9 mouse cellular contexts compared by ENCODE assay signal in the genomic region with DNA sequence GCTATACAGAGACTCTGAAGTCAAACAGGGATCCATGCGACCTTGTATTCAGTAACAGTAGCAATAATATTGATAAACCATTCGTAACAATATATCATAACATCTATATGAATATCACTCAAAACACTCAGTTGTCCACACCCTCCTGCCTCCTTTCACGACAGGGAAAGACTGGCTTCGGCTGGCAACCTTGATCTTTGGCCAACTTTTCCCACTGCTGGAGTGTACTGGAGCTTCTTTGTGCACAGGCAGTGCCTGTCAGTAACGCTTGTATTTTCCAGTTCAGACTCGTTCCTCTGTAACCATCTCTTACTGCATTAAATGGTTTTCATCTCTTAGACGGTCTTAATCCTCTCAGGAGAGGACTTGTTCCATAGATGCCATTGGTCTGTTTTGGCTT. TPM values are rescaled to one million over a fixed set of nuclear protein-coding genes. Genes with fewer than 3 reads are reported as not detected.
A peak's percentile ranks its signal among the peaks of the same experiment; 100 is the strongest.
DNase-seq lines count a peak whose midpoint lies in the region; ATAC-seq and TF ChIP-seq lines count a peak whose summit lies in the region.
"Had no signal": no experiment of that assay in that cellular context is flagged by ENCODE, and none has a peak within 500 bp of the region (broad histone marks: within the 10 kb centered on the region; RNA-seq: fewer than 3 reads in every experiment).

No protein-coding gene starts in this region.

- 36% methylated on average over 7 of the region's 7 CpGs for WGBS in liver, adult 2 months
- WGBS in liver, embryonic 12.5 days (ENCODE audit: insufficient replicate concordance) = 67% methylated on average over 7 of the region's 7 CpGs
- WGBS in embryonic facial prominence, embryonic 13.5 days = 47% methylated on average over 7 of the region's 7 CpGs
- 41% methylated on average over 7 of the region's 7 CpGs for WGBS in intestine, embryonic 16.5 days
- 34% methylated on average over 7 of the region's 7 CpGs for WGBS in midbrain, embryonic 14.5 days

- no peak for TF ChIP-seq POLR2A in liver, adult 2 months (IDR thresholded peaks at IDR 0.05; ENCODE audit: extremely low read depth, insufficient read depth, low read length)

- DNase-seq in liver, adult 2 months (ENCODE audit: extremely low read depth, low read depth, low spot score) = peak; percentile 52
- DNase-seq in midbrain, embryonic 14.5 days = peak; percentile 56
- no peak for DNase-seq in c-Kit-positive CD71-positive TER-119-positive erythroid progenitor cells, embryonic 14.5 days (ENCODE audit: low spot score)
- no peak for DNase-seq in urinary bladder, adult 2 months (ENCODE audit: low spot score)
- DNase-seq: liver, embryonic 13.5 days had no signal

- H3K79me2 ChIP-seq in liver, adult 2 months (ENCODE audit: control insufficient read depth, insufficient read depth, low read length) = peaks cover 16% of the 10 kb centered on the region; the same call in 1 of the 2 replicates

- H3K36me3 ChIP-seq in liver, adult 2 months (ENCODE audit: control insufficient read depth, insufficient read depth, low read length) = no peaks in the 10 kb centered on the region
- H3K36me3 ChIP-seq in liver, embryonic 12.5 days = peaks cover 3% of the 10 kb centered on the region; the same call in 1 of the 2 replicates
- H3K36me3 ChIP-seq in embryonic facial prominence, embryonic 13.5 days = no peaks in the 10 kb centered on the region
- H3K36me3 ChIP-seq in intestine, embryonic 16.5 days (ENCODE audit: control insufficient read depth, insufficient read depth, low read length) = no peaks in the 10 kb centered on the region
- no peaks in the 10 kb centered on the region for H3K36me3 ChIP-seq in midbrain, embryonic 14.5 days (ENCODE audit: control insufficient read depth, insufficient read depth, low read length)
- H3K36me3 ChIP-seq: liver, embryonic 13.5 days had no signal

- TF ChIP-seq CTCF in liver, adult 2 months (IDR thresholded peaks at IDR 0.05; ENCODE audit: low read depth, low read length) = no peak

- H3K27ac ChIP-seq in liver, adult 2 months (replicated peaks; ENCODE audit: insufficient read depth, low read depth, low read length) = no peak overlapping the region
- H3K27ac ChIP-seq in liver, embryonic 12.5 days = no peak overlapping the region
- peak overlapping the region; percentile 100 for H3K27ac ChIP-seq in embryonic facial prominence, embryonic 13.5 days
- H3K27ac ChIP-seq in intestine, embryonic 16.5 days (ENCODE audit: low read length) = peak overlapping the region; percentile 55
- H3K27ac ChIP-seq in midbrain, embryonic 14.5 days (replicated peaks; ENCODE audit: low read depth, low read length) = 0 out of 2 replicates have a peak overlapping the region, but pooled peaks have one; percentile 100

- H3K9me3 ChIP-seq in liver, embryonic 12.5 days (replicated peaks) = no peaks in the 10 kb centered on the region
- no peaks in the 10 kb centered on the region for H3K9me3 ChIP-seq in embryonic facial prominence, embryonic 13.5 days
- H3K9me3 ChIP-seq in intestine, embryonic 16.5 days (ENCODE audit: control insufficient read depth, low read length) = no peaks in the 10 kb centered on the region
- H3K9me3 ChIP-seq in midbrain, embryonic 14.5 days (ENCODE audit: control insufficient read depth, low read length) = no peaks in the 10 kb centered on the region
- H3K9me3 ChIP-seq: liver, embryonic 13.5 days had no signal

- H3K27me3 ChIP-seq in liver, adult 2 months (ENCODE audit: control insufficient read depth, insufficient read depth, low read length) = no peaks in the 10 kb centered on the region
- no peaks in the 10 kb centered on the region for H3K27me3 ChIP-seq in liver, embryonic 12.5 days (replicated peaks)
- H3K27me3 ChIP-seq in embryonic facial prominence, embryonic 13.5 days = no peaks in the 10 kb centered on the region
- no peaks in the 10 kb centered on the region for H3K27me3 ChIP-seq in intestine, embryonic 16.5 days (replicated peaks; ENCODE audit: control insufficient read depth, insufficient read depth, low read length)
- H3K27me3 ChIP-seq in midbrain, embryonic 14.5 days (ENCODE audit: control insufficient read depth, insufficient read depth, low read length) = no peaks in the 10 kb centered on the region
- H3K27me3 ChIP-seq: liver, embryonic 13.5 days had no signal

- ATAC-seq in liver, embryonic 12.5 days = no peak
- ATAC-seq in embryonic facial prominence, embryonic 13.5 days (ENCODE audit: insufficient number of reproducible peaks, insufficient read depth, low FRiP score, low TSS enrichment, low read depth) = no peak
- ATAC-seq in intestine, embryonic 16.5 days = no peak
- no peak for ATAC-seq in midbrain, embryonic 14.5 days (ENCODE audit: low FRiP score, low TSS enrichment)
- ATAC-seq in erythroblast, adult 5-6 weeks (replicated peaks; ENCODE audit: low FRiP score, poor library complexity, severe bottlenecking) = no peak

- no peak overlapping the region for H3K9ac ChIP-seq in liver, adult 2 months (ENCODE audit: low read depth, low read length)
- H3K9ac ChIP-seq in liver, embryonic 12.5 days = no peak overlapping the region
- H3K9ac ChIP-seq in embryonic facial prominence, embryonic 13.5 days = peak overlapping the region; percentile 80; the same call in 1 of the 2 replicates
- no peak overlapping the region for H3K9ac ChIP-seq in intestine, embryonic 16.5 days (ENCODE audit: low read depth, low read length)
- H3K9ac ChIP-seq in midbrain, embryonic 14.5 days (replicated peaks; ENCODE audit: low read length) = no peak overlapping the region

- H3K4me3 ChIP-seq in liver, adult 2 months (ENCODE audit: insufficient read depth, low read depth, low read length) = no peak overlapping the region
- H3K4me3 ChIP-seq in liver, embryonic 12.5 days = no peak overlapping the region
- no peak overlapping the region for H3K4me3 ChIP-seq in embryonic facial prominence, embryonic 13.5 days
- no peak overlapping the region for H3K4me3 ChIP-seq in intestine, embryonic 16.5 days (ENCODE audit: low read length)
- no peak overlapping the region for H3K4me3 ChIP-seq in midbrain, embryonic 14.5 days (replicated peaks; ENCODE audit: low read depth, low read length)

- H3K4me1 ChIP-seq in liver, adult 2 months (ENCODE audit: control insufficient read depth, insufficient read depth, low read length) = peaks cover 9% of the 10 kb centered on the region
- peaks cover 37% of the 10 kb centered on the region for H3K4me1 ChIP-seq in liver, embryonic 12.5 days
- H3K4me1 ChIP-seq in embryonic facial prominence, embryonic 13.5 days = peaks cover 26% of the 10 kb centered on the region
- peaks cover 19% of the 10 kb centered on the region for H3K4me1 ChIP-seq in intestine, embryonic 16.5 days (ENCODE audit: control insufficient read depth, insufficient read depth, low read length)
- H3K4me1 ChIP-seq in midbrain, embryonic 14.5 days (ENCODE audit: control insufficient read depth, insufficient read depth, low read length) = peaks cover 24% of the 10 kb centered on the region

- H3K4me2 ChIP-seq in liver, embryonic 12.5 days = no peak overlapping the region
- H3K4me2 ChIP-seq in embryonic facial prominence, embryonic 13.5 days = peak overlapping the region; percentile 74; the same call in 1 of the 2 replicates
- no peak overlapping the region for H3K4me2 ChIP-seq in intestine, embryonic 16.5 days (ENCODE audit: low read depth, low read length)
- no peak overlapping the region for H3K4me2 ChIP-seq in midbrain, embryonic 14.5 days (ENCODE audit: low read length)

RNA-seq across cellular contexts. Expression of gene Gtf2i, which starts 2.2 kb away (rescaled TPM):
- 54.2 and 58.3 TPM in 2 replicates for total RNA-seq in liver, adult 2 months (2014; rRNA removed)
- polyA plus RNA-seq in liver, adult 2 months (2012; rRNA removed) = 31.7 and 37.9 TPM in 2 replicates
- 65.4 and 65.6 TPM in 2 replicates for polyA plus RNA-seq in liver, embryonic 12.5 days (2016; fragmentation: Nextera tagmentation; extraction: Ambion mirVana)
- 225 and 236 TPM in 2 replicates for polyA plus RNA-seq in embryonic facial prominence, embryonic 13.5 days (2015; fragmentation: Nextera tagmentation; extraction: Ambion mirVana)
- polyA plus RNA-seq in intestine, embryonic 16.5 days (2015; fragmentation: Nextera tagmentation; extraction: Ambion mirVana) = 86.7 and 91.5 TPM in 2 replicates
- polyA plus RNA-seq in midbrain, embryonic 14.5 days (2014; fragmentation: Nextera tagmentation; extraction: Ambion mirVana) = 121 and 150 TPM in 2 replicates
- 9.0 and 28.4 TPM in 2 replicates for total RNA-seq in erythroblast, adult 5-6 weeks (2015; ENCODE audit: low replicate concordance)
- total RNA-seq in erythroblast, adult 5-6 weeks (2017; ENCODE audit: low replicate concordance) = 10.7 and 11.2 TPM in 2 replicates
- polyA plus RNA-seq in urinary bladder, adult 2 months (2012; rRNA removed) = 152 and 161 TPM in 2 replicates

Comparison
In these comparisons a context has a peak if more than half of its experiments do, and no peak if none do; other contexts are left out.
1. DNase-seq: peak in liver, adult 2 months (single experiment) and midbrain, embryonic 14.5 days (single experiment); none in c-Kit-positive CD71-positive TER-119-positive erythroid progenitor cells, embryonic 14.5 days (single experiment) and urinary bladder, adult 2 months (single experiment).
2. H3K27ac ChIP-seq: peak in embryonic facial prominence, embryonic 13.5 days (single experiment), intestine, embryonic 16.5 days (single experiment) and midbrain, embryonic 14.5 days (single experiment); none in liver, adult 2 months (single experiment) and liver, embryonic 12.5 days (single experiment).